Mouse (Mus musculus) cerebellum, adult 8-10 months (tissue): Measurements from ENCODE around the gene Pawr.

Experiments
- DNase-seq: peaks from one replicate; pipeline ENCODE4 v3.0.0; 2022

Gene Pawr

DNA sequence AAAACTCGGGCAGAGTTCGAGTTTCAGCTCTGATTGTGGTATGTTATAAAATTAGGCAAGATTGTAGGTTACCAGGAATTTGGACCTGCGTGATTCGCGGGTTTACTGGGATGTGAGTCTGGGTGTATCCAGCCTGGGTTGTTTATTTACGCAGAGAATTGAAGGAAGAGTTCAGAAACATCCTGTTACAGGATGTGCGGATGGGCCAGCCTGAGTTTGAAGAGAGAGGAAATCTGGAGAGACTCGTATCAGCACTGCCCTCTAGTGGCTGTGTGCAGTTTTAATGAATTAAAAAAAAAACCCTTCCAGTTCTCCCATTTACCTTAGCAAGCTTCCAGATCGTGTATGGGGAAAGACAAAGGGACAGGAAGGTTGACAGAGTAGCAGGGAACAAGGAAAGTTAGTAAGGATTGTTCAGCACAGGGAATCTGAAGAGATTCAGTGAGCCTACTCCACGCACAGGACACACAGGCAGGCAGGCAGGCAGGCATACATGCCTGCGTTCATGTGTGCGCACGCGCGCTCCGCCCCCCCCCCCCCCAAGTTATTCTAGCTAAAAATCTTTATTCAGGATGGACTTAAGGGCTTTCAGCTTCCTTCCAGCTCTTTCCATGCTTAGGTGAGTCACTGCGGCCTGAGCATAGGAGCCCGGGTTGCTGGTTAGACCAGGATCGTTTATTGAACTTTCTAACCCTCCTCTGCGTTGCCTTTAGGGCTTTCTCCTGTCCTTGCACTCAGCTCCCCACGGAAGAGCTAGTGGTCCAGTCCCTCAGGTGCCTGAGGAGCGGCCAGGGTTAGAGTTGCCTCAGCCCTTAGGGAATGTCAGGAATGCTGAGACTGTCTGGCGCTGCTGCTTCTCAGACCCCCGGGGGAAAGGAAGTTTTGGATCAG, 114.4 kb downstream of the Pawr start:
- peak; percentile 63 for DNase-seq

- DNase-seq: no peak
Measured at GRCm38 (mm10) chr10:108447211-108447610, 115.3 kb downstream of the Pawr start.

DNA sequence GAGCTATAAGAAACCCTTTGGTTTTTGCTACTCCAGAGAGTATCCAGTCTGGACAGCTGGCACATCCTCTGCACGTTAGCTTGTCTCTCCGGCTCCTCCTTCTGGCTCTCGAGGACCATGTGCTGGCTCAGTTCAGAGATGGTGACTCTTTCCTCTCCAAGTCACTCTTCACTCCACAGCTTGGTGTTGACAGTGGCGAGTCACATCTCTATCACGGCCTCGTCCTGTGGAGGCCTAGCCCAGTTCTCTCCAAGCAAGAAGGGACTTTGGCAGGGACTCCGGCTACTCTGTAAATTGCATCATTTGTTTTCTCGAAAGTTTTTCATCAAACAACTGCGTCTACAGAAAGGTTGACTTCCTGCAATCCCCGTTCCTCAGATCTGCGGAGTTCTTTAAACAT, 116.5 kb downstream of the Pawr start:
- DNase-seq: no peak

DNA sequence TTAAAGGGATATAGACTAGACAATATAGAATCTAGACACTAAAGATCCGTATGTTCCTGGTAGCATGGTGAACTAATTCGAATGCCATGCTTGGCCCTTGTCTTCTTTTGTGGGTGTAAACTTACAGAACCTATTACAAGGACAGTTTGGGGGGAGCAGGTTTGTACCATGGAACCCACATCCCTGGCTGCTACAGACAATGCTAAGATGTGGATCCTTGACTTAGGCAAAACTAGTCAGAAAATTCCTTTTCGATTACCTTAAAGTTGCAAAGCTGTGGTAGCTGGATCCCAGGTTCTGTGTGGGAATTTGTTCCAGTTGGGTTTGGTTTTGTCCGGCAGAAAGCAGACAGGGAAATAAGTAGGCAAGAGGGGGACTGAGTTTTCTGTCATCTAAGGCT, 118.5 kb downstream of the Pawr start:
- DNase-seq: no peak

DNA sequence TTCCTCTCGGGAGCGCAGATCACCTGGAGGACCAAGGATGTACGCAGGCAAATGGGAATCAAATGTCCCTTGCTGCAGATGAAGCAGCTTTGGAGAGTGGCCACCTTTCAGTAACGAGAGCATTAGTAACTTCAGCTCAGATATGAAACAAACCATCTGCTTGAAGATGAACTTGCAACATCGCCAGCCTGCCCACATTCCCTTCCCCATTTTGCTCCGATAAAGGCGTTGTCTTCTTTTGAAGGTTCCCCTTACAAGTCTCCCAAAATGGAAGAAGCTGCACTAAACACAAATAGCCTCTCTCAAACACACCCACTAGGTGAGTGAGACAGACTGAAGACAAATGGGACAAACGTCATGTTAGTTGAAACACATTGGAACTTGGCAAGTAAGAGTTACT, 119.6 kb downstream of the Pawr start:
- DNase-seq: no peak

DNA sequence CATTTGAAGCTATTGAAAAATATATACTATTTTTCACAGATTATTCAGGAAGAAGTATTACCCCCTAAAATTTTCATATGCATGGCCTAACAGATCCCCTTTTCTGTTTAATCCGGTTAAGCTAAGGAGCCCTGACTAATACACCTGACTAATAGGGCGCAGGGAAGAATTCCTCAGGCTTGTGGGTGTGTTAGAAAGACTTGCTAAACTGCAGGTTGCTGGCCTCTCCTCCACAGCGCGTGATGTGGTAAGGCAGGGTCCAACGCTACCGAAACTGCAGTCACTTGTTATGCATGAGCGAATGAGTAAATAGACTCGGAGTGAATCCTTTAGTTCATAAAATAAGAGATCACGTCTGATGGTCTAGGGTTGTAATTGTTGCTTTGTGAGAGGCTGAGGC, 120.5 kb downstream of the Pawr start:
- DNase-seq: no peak

DNA sequence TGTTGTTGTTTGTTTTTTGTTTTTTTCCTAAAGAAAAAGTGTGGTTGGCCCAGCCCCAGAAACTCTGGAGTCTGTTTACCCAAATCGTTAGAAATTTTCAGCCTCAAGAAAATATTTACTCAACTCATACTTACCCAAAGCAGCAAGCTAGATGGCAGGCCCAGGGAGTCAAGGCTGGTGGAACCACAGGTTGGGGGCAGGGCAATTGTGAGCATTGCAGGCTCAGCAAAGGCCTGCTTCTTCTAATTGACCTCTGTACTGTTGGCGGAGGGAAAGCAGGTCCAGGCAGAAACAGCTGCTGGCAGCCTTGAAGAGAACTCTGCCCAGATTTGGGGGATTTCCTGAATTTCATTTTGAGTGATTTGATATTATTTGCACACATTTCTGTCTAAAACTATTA, 121.6 kb downstream of the Pawr start:
- DNase-seq: no peak

DNA sequence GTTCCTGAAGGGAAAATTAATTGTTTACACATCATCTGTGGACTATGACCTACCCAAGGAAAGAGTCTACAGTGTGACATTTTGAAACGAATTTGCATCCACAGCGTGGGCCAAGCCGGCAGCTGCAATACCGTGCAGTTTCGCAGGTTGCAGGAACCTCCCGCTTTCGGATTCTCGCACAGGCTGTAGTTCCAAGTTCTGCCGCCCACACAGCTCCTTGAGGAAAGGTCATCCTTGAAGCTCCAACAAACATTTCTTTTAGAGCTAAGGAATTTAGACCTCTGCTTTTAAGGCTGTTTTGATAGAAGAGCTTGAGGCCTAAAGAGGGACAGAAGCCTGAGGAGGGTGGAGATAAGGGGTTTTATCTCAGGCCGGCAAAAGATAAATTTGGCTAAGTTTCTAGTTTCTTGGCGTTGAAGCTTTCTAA, 122.8 kb downstream of the Pawr start:
- DNase-seq: no peak

- no peak for DNase-seq
Measured at GRCm38 (mm10) chr10:108455204-108455603, 123.3 kb downstream of the Pawr start.

DNA sequence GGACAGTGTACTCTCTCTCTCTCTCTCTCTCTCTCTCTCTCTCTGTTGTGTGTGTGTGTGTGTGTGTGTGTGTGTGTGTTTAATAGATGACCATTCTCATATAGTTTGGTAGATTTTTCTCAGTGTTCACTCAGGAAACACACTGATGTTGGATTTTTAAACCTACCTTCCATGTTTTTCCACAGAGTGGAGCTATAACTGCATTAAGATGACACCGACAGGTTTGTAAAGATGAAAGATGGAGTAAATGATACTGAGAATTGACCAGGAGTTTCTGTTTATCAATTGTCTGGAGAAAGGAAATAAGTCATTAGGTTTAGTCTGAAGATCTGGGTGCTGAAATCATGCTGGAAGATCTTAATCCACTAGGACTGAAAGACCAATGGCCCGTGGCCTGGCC, 124.0 kb downstream of the Pawr start:
- DNase-seq: no peak

- DNase-seq: no peak
Measured at GRCm38 (mm10) chr10:108457054-108457453, 125.1 kb downstream of the Pawr start.

GRCm38 (mm10) chr10:108461862-108462261, 129.9 kb downstream of the Pawr start:
- DNase-seq: no peak
